In genomic region chr6:138873610-138874009, GRCm38 (mm10) we compare ENCODE assay signal across 11 mouse cellular contexts.
DNase-seq lines count a peak whose midpoint lies in the region; ATAC-seq lines count a peak whose summit lies in the region.
"Had no signal": no experiment of that assay in that cellular context is flagged by ENCODE, and none has a peak within 500 bp of the region (broad histone marks: within the 10 kb centered on the region; RNA-seq: fewer than 3 reads in every experiment).

No protein-coding gene starts in this region.

- no peaks in the 10 kb centered on the region for H3K27me3 ChIP-seq in midbrain, embryonic 14.5 days (ENCODE audit: control insufficient read depth, insufficient read depth, low read length)
- H3K27me3 ChIP-seq in midbrain, embryonic 10.5 days (ENCODE audit: low read depth, poor library complexity, severe bottlenecking), result no peaks in the 10 kb centered on the region
- no peaks in the 10 kb centered on the region for H3K27me3 ChIP-seq in forebrain, embryonic 15.5 days
- H3K27me3 ChIP-seq in heart, embryonic 12.5 days (replicated peaks), result no peaks in the 10 kb centered on the region

- H3K9me3 ChIP-seq in midbrain, embryonic 14.5 days (ENCODE audit: control insufficient read depth, low read length), result no peaks in the 10 kb centered on the region
- H3K9me3 ChIP-seq in midbrain, embryonic 10.5 days (replicated peaks), result no peaks in the 10 kb centered on the region
- H3K9me3 ChIP-seq in forebrain, embryonic 15.5 days, result no peaks in the 10 kb centered on the region
- no peaks in the 10 kb centered on the region for H3K9me3 ChIP-seq in heart, embryonic 12.5 days (replicated peaks)

- no peaks in the 10 kb centered on the region for H3K36me3 ChIP-seq in midbrain, embryonic 14.5 days (ENCODE audit: control insufficient read depth, insufficient read depth, low read length)
- no peaks in the 10 kb centered on the region for H3K36me3 ChIP-seq in midbrain, embryonic 10.5 days
- H3K36me3 ChIP-seq in forebrain, embryonic 15.5 days, result no peaks in the 10 kb centered on the region
- H3K36me3 ChIP-seq in heart, embryonic 12.5 days, result no peaks in the 10 kb centered on the region

- DNase-seq in midbrain, embryonic 14.5 days, result peak; percentile 14
- no peak for DNase-seq in midbrain, embryonic 10.5 days (ENCODE audit: low spot score)
- DNase-seq in layer of hippocampus, postnatal 14 days (ENCODE audit: low spot score in 2 of 2), result peak; percentile 18 to 20
- DNase-seq in right cerebral cortex, postnatal 25 days, result peak; percentile 7
- DNase-seq in spleen, adult 12 weeks (ENCODE audit: low spot score), result no peak
- DNase-seq: gastrocnemius, postnatal 10 days; kidney, adult 2 months; thymus, postnatal 25 days had no signal

- ATAC-seq in midbrain, embryonic 14.5 days (ENCODE audit: low FRiP score, low TSS enrichment), result no peak
- peak; percentile 73 for ATAC-seq in forebrain, embryonic 15.5 days (replicated peaks)
- ATAC-seq in heart, embryonic 12.5 days (ENCODE audit: insufficient number of reproducible peaks, low FRiP score), result no peak

- H3K4me1 ChIP-seq in midbrain, embryonic 14.5 days (ENCODE audit: control insufficient read depth, insufficient read depth, low read length), result no peaks in the 10 kb centered on the region
- no peaks in the 10 kb centered on the region for H3K4me1 ChIP-seq in midbrain, embryonic 10.5 days
- peaks cover 17% of the 10 kb centered on the region for H3K4me1 ChIP-seq in forebrain, embryonic 15.5 days
- no peaks in the 10 kb centered on the region for H3K4me1 ChIP-seq in heart, embryonic 12.5 days (replicated peaks)

- H3K9ac ChIP-seq in midbrain, embryonic 14.5 days (replicated peaks; ENCODE audit: low read length), result no peak overlapping the region
- H3K9ac ChIP-seq in forebrain, embryonic 15.5 days (replicated peaks), result no peak overlapping the region
- no peak overlapping the region for H3K9ac ChIP-seq in heart, embryonic 12.5 days
- H3K9ac ChIP-seq: liver, embryonic 14.5 days had no signal

- H3K4me2 ChIP-seq in midbrain, embryonic 14.5 days (ENCODE audit: low read length), result no peak overlapping the region
- peak overlapping the region; percentile 35 for H3K4me2 ChIP-seq in forebrain, embryonic 15.5 days (replicated peaks)
- no peak overlapping the region for H3K4me2 ChIP-seq in heart, embryonic 12.5 days

- no peak overlapping the region for H3K27ac ChIP-seq in midbrain, embryonic 14.5 days (replicated peaks; ENCODE audit: low read depth, low read length)
- H3K27ac ChIP-seq in midbrain, embryonic 10.5 days (replicated peaks), result no peak overlapping the region
- H3K27ac ChIP-seq in forebrain, embryonic 15.5 days (replicated peaks), result 0 out of 2 replicates have a peak overlapping the region, but pooled peaks have one; percentile 19
- no peak overlapping the region for H3K27ac ChIP-seq in heart, embryonic 12.5 days (ENCODE audit: poor library complexity, severe bottlenecking)
- H3K27ac ChIP-seq: liver, embryonic 14.5 days had no signal

- no peak overlapping the region for H3K4me3 ChIP-seq in midbrain, embryonic 14.5 days (replicated peaks; ENCODE audit: low read depth, low read length)
- no peak overlapping the region for H3K4me3 ChIP-seq in midbrain, embryonic 10.5 days
- H3K4me3 ChIP-seq in forebrain, embryonic 15.5 days, result peak overlapping the region; percentile 12
- H3K4me3 ChIP-seq in heart, embryonic 12.5 days, result no peak overlapping the region

- 79% methylated on average over 12 of the region's 12 CpGs for WGBS in midbrain, embryonic 14.5 days
- 88% methylated on average over 12 of the region's 12 CpGs for WGBS in midbrain, embryonic 10.5 days
- WGBS in forebrain, embryonic 15.5 days, result 25% methylated on average over 12 of the region's 12 CpGs
- WGBS in heart, embryonic 12.5 days, result 83% methylated on average over 12 of the region's 12 CpGs

Comparison
In these comparisons a context has a peak if more than half of its experiments do, and no peak if none do; other contexts are left out.
1. DNase-seq: peak in midbrain, embryonic 14.5 days (single experiment), layer of hippocampus, postnatal 14 days (2 of 2) and right cerebral cortex, postnatal 25 days (single experiment); none in midbrain, embryonic 10.5 days (single experiment) and spleen, adult 12 weeks (single experiment).